Mouse (Mus musculus): ENCODE measurements around the gene B3gnt9. TPM values are rescaled to one million over a fixed set of nuclear protein-coding genes. Genes with fewer than 3 reads are reported as not detected.
A peak's percentile ranks its signal among the peaks of the same experiment; 100 is the strongest.

B3gnt9 gene
- polyA plus RNA-seq, 1 experiment from 2014 or later, result 14.7 TPM

DNA sequence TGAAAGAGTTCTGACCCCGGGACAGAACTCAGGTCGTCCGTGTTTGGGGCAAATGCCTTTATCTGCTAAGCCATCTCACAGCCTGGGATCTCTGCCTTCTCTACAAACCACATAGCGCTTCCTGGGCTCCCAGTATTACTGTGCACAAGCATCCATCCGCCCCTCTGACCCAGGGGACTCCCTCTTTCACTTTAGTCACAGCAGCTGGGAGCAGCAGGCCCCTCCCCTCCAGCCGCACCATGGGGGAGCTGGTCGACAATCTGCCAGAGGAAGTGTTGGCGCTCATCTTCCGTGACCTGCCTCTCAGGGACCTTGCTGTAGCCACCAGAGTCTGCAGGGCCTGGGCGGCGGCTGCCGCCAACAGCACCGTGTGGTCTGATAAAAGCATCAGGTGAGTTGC is 11.8 kb upstream of the B3gnt9 start:
- Histone ChIP-seq H3K9ac (ENCODE audit: low read length) (no peak overlapping the region), H3K4me1 (replicated peaks; ENCODE audit: control insufficient read depth, insufficient read depth) (0 out of 2 replicates have a peak, but pooled peaks cover 9% of the 10 kb centered on the region), H3K27me3 (ENCODE audit: control insufficient read depth, insufficient read depth, low read length) (peaks cover 2% of the 10 kb centered on the region; the same call in 1 of the 2 replicates), H3K4me3 (ENCODE audit: low read depth, low read length) (no peak overlapping the region), H3K9me3 (ENCODE audit: control insufficient read depth, low read length) (no peaks in the 10 kb centered on the region), H3K4me2 (replicated peaks; ENCODE audit: low read depth) (no peak overlapping the region), H3K27ac (replicated peaks) (no peak overlapping the region), H3K36me3 (ENCODE audit: control insufficient read depth, insufficient read depth, low read length) (no peaks in the 10 kb centered on the region; the same call in 1 of the 2 replicates)
- ATAC-seq (ENCODE audit: low FRiP score, low TSS enrichment) (no peak), DNase-seq (ENCODE audit: low spot score) (no peak)
- 63% methylated on average over 13 of the region's 13 CpGs for WGBS
- no peak for TF ChIP-seq CTCF (IDR thresholded peaks at IDR 0.05; ENCODE audit: low read depth)
- no peak for TF ChIP-seq EP300 (optimal IDR thresholded peaks at IDR 0.05)

GRCm38 (mm10) chr8:105265128-105265527 is 10.2 kb upstream of the B3gnt9 start:
- peak; percentile 48; the same call in 1 of the 2 replicates for ATAC-seq (ENCODE audit: low FRiP score, low TSS enrichment)
- Histone ChIP-seq H3K9me3 (ENCODE audit: control insufficient read depth, low read length) (no peaks in the 10 kb centered on the region), H3K27me3 (ENCODE audit: control insufficient read depth, insufficient read depth, low read length) (peaks cover 2% of the 10 kb centered on the region; the same call in 1 of the 2 replicates), H3K4me3 (ENCODE audit: low read depth, low read length) (peak overlapping the region; percentile 65), H3K9ac (ENCODE audit: low read length) (peak overlapping the region; percentile 69), H3K27ac (replicated peaks) (no peak overlapping the region), H3K4me1 (replicated peaks; ENCODE audit: control insufficient read depth, insufficient read depth) (0 out of 2 replicates have a peak, but pooled peaks cover 9% of the 10 kb centered on the region), H3K36me3 (ENCODE audit: control insufficient read depth, insufficient read depth, low read length) (no peaks in the 10 kb centered on the region; the same call in 1 of the 2 replicates), H3K4me2 (replicated peaks; ENCODE audit: low read depth) (peak overlapping the region; percentile 91)
- 12% methylated on average over 10 of the region's 10 CpGs for WGBS
- peak; percentile 42 for DNase-seq (ENCODE audit: low spot score)
- TF ChIP-seq CTCF (IDR thresholded peaks at IDR 0.05; ENCODE audit: low read depth), result no peak
- TF ChIP-seq EP300 (optimal IDR thresholded peaks at IDR 0.05), result no peak

GRCm38 (mm10) chr8:105264024-105264982 is 9.3 kb upstream of the B3gnt9 start, which contains the start of the genes Tradd and Fbxl8:
TSS of gene Tradd (minus strand) at chr8:105264609.
TSS of gene Fbxl8 (plus strand) at chr8:105264648.
- under 1% methylated on average over 54 of the region's 54 CpGs for WGBS
- H3K27me3 ChIP-seq (ENCODE audit: control insufficient read depth, insufficient read depth, low read length), result peaks cover 2% of the 10 kb centered on the region; the same call in 1 of the 2 replicates
- H3K9ac ChIP-seq (ENCODE audit: low read length), result peak within 1 kb of the TSS; percentile 69
- DNase-seq (ENCODE audit: low spot score) (peak; percentile 83), ATAC-seq (ENCODE audit: low FRiP score, low TSS enrichment) (peak; percentile 76)
- H3K4me3 ChIP-seq (ENCODE audit: low read depth, low read length), result peak within 1 kb of the TSS; percentile 65
- no peaks in the 10 kb centered on the region for H3K9me3 ChIP-seq (ENCODE audit: control insufficient read depth, low read length)
- H3K27ac ChIP-seq (replicated peaks), result no peak within 1 kb of the TSS
- H3K4me2 ChIP-seq (replicated peaks; ENCODE audit: low read depth), result peak within 1 kb of the TSS; percentile 91
- H3K36me3 ChIP-seq (ENCODE audit: control insufficient read depth, insufficient read depth, low read length), result no peaks in the 10 kb centered on the region; the same call in 1 of the 2 replicates
- TF ChIP-seq EP300 (optimal IDR thresholded peaks at IDR 0.05) (no peak), CTCF (IDR thresholded peaks at IDR 0.05; ENCODE audit: low read depth) (0 out of 2 replicates have a peak, but pooled peaks have one; percentile 10)
- H3K4me1 ChIP-seq (replicated peaks; ENCODE audit: control insufficient read depth, insufficient read depth), result 0 out of 2 replicates have a peak, but pooled peaks cover 11% of the 10 kb centered on the region

GRCm38 (mm10) chr8:105263244-105263912 is 8.4 kb upstream of the B3gnt9 start:
- DNase-seq (ENCODE audit: low spot score) (no peak), ATAC-seq (ENCODE audit: low FRiP score, low TSS enrichment) (no peak)
- WGBS, result 46% methylated on average over 16 of the region's 16 CpGs
- peak overlapping the region; percentile 65; the same call in 1 of the 2 replicates for H3K4me3 ChIP-seq (ENCODE audit: low read depth, low read length)
- peaks cover 10% of the 10 kb centered on the region; the same call in 1 of the 2 replicates for H3K4me1 ChIP-seq (replicated peaks; ENCODE audit: control insufficient read depth, insufficient read depth)
- H3K4me2 ChIP-seq (replicated peaks; ENCODE audit: low read depth), result peak overlapping the region; percentile 91; the same call in 1 of the 2 replicates
- H3K36me3 ChIP-seq (ENCODE audit: control insufficient read depth, insufficient read depth, low read length), result no peaks in the 10 kb centered on the region; the same call in 1 of the 2 replicates
- H3K27ac ChIP-seq (replicated peaks), result no peak overlapping the region
- TF ChIP-seq EP300 (optimal IDR thresholded peaks at IDR 0.05), result no peak
- TF ChIP-seq CTCF (IDR thresholded peaks at IDR 0.05; ENCODE audit: low read depth), result peak; percentile 34; the same call in 1 of the 2 replicates
- H3K9ac ChIP-seq (ENCODE audit: low read length), result no peak overlapping the region
- no peaks in the 10 kb centered on the region; the same call in 1 of the 2 replicates for H3K27me3 ChIP-seq (ENCODE audit: control insufficient read depth, insufficient read depth, low read length)
- no peaks in the 10 kb centered on the region for H3K9me3 ChIP-seq (ENCODE audit: control insufficient read depth, low read length)

DNA sequence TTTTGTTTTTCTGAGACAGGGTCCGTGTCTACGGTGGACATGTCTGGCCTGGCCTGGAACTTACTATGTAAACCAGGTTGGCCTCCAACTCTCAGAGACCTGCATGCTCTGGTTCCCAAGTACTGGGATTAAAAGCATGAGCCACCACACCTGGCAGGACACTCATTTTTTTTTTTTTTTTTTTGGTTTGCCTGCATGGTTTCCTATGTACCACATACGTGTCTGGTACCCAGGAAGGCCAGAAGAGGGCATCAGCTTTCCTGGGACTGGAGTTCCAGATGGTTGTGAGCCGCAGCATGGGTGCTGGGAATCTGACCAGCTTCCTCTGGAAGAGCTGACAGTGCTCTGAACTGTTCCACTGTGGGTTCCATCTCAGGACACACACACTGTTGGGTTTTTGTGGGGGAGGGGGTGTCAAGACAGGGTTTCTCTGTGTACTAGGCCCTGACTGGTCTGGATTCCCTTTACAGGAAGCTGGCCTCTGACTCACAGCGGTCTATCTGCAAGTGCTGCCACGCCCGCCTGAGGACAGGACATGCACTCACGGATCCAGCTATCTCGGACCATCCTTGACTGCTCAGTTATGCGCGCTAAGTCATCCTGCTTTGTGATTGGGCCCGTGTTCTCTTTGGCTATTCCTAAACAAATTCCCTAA is 6.5 kb upstream of the B3gnt9 start:
- H3K27ac ChIP-seq (replicated peaks), result no peak overlapping the region
- H3K36me3 ChIP-seq (ENCODE audit: control insufficient read depth, insufficient read depth, low read length), result no peaks in the 10 kb centered on the region
- no peak overlapping the region for H3K9ac ChIP-seq (ENCODE audit: low read length)
- 82% methylated on average over 12 of the region's 12 CpGs for WGBS
- ATAC-seq (ENCODE audit: low FRiP score, low TSS enrichment), result no peak
- DNase-seq (ENCODE audit: low spot score), result no peak
- H3K4me3 ChIP-seq (ENCODE audit: low read depth, low read length), result no peak overlapping the region
- H3K4me2 ChIP-seq (replicated peaks; ENCODE audit: low read depth), result no peak overlapping the region
- H3K27me3 ChIP-seq (ENCODE audit: control insufficient read depth, insufficient read depth, low read length), result no peaks in the 10 kb centered on the region; the same call in 1 of the 2 replicates
- no peaks in the 10 kb centered on the region for H3K9me3 ChIP-seq (ENCODE audit: control insufficient read depth, low read length)
- H3K4me1 ChIP-seq (replicated peaks; ENCODE audit: control insufficient read depth, insufficient read depth), result peaks cover 10% of the 10 kb centered on the region; the same call in 1 of the 2 replicates
- TF ChIP-seq CTCF (IDR thresholded peaks at IDR 0.05; ENCODE audit: low read depth), result no peak
- TF ChIP-seq EP300 (optimal IDR thresholded peaks at IDR 0.05), result no peak

All from stomach, postnatal 0 days (tissue).